Mouse (Mus musculus): ENCODE measurements around the gene Aldh18a1. TPM values are rescaled to one million over a fixed set of nuclear protein-coding genes. Genes with fewer than 3 reads are reported as not detected.
A peak's percentile ranks its signal among the peaks of the same experiment; 100 is the strongest.

The Aldh18a1 gene
- polyA plus RNA-seq, 1 experiment, result 25.3 TPM

DNA sequence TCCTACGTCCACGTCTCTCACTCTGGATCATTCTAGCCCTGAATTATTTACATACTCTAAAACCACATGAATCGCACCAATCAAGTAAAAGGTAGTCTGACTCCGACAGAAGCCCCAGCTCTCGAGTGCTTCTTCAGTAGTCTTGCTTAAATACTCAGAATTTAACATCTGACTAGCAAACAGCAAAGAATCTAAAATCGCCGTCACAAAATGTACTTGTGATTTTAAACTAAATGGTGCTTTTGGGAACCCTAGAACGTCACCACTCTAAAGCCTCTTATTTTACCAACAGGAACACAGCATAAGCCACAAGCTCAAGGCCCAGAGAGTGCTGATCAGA lies 77.2 kb downstream of the Aldh18a1 start:
- H3K27ac ChIP-seq (ENCODE audit: insufficient read depth, low read length), result 0 out of 2 replicates have a peak overlapping the region, but pooled peaks have one; percentile 23
- 62% methylated on average over 8 of the region's 8 CpGs for WGBS

DNA sequence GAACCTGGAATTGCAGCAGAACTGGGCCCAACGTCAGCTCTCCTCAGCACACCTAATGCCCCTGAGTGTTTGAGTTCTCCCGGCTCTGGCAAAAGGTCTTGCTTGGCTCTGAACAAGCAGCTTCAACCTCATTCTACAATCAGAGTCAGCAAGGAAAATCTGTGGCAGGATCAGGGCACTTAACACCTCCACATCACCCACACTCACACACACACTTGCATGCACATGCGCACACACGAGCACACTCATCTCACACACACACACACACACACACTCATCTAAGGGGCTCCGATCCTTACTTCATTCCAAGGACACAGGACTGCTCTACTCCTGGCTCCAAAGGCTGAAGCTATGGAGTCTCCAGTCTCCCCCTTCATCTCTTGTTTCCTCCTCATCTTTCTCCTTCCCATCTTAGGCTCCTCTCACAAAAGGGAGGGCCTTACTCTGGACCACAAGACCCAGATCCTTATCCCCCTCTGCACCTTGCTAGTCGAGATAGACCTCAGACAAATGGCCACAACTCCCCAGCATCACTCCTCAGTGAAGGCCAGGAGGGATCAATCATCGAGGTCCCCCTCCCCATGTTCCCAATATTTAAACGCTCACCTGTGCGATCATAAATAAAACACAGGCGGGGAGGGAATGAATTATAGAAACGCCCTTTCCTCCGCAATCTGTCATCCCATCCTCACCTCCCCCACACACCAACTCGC lies 77.7 kb downstream of the Aldh18a1 start:
- TF ChIP-seq CTCF (IDR thresholded peaks at IDR 0.05; ENCODE audit: borderline replicate concordance, insufficient read depth, low read depth, low read length) (no peak), POLR2A (IDR thresholded peaks at IDR 0.05; ENCODE audit: borderline replicate concordance, insufficient read depth, low read length) (no peak)
- 52% methylated on average over 13 of the region's 13 CpGs for WGBS

More for the DNA sequence above, 77.2 kb downstream of the Aldh18a1 start:
- Histone ChIP-seq H3K4me3 (replicated peaks; ENCODE audit: insufficient read depth, low read depth, low read length) (peak overlapping the region; percentile 13), H3K27me3 (ENCODE audit: control insufficient read depth, insufficient read depth, low read length) (no peaks in the 10 kb centered on the region), H3K4me1 (ENCODE audit: control insufficient read depth, insufficient read depth, low read length) (peaks cover 11% of the 10 kb centered on the region)
- no peak for TF ChIP-seq POLR2A (IDR thresholded peaks at IDR 0.05; ENCODE audit: borderline replicate concordance, insufficient read depth, low read length)
- TF ChIP-seq CTCF (IDR thresholded peaks at IDR 0.05; ENCODE audit: borderline replicate concordance, insufficient read depth, low read depth, low read length), result no peak
- DNase-seq, result no peak

DNA sequence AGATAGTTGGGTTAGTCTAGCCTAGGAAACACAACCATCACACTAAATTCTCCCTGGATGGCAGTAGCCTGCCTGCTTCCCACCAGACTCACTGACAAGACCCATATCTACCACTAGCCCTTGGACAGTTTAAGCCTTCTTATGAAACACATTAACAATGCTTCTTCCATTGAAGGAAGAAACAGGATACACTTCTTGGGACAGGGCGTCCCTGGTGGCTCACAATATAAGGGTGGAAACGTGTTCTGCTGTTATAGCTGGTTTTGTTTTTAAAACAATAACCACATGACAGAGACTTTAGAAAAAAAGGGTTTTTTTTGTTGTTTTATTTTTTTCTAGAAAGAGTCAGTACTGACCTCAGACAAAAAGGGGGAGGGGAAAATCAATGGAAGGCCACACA lies 79.0 kb downstream of the Aldh18a1 start:
- DNase-seq, result no peak
- Histone ChIP-seq H3K4me3 (replicated peaks; ENCODE audit: insufficient read depth, low read depth, low read length) (no peak overlapping the region), H3K27ac (ENCODE audit: insufficient read depth, low read length) (0 out of 2 replicates have a peak overlapping the region, but pooled peaks have one; percentile 23), H3K27me3 (ENCODE audit: control insufficient read depth, insufficient read depth, low read length) (no peaks in the 10 kb centered on the region), H3K4me1 (ENCODE audit: control insufficient read depth, insufficient read depth, low read length) (peaks cover 11% of the 10 kb centered on the region)
- TF ChIP-seq CTCF (IDR thresholded peaks at IDR 0.05; ENCODE audit: borderline replicate concordance, insufficient read depth, low read depth, low read length), result no peak
- TF ChIP-seq POLR2A (IDR thresholded peaks at IDR 0.05; ENCODE audit: borderline replicate concordance, insufficient read depth, low read length), result no peak
- WGBS, result 89% methylated on average over 2 of the region's 2 CpGs

More for the DNA sequence above, 77.7 kb downstream of the Aldh18a1 start:
- Histone ChIP-seq H3K27ac (ENCODE audit: insufficient read depth, low read length) (0 out of 2 replicates have a peak overlapping the region, but pooled peaks have one; percentile 23), H3K4me3 (replicated peaks; ENCODE audit: insufficient read depth, low read depth, low read length) (peak overlapping the region; percentile 38), H3K4me1 (ENCODE audit: control insufficient read depth, insufficient read depth, low read length) (peaks cover 11% of the 10 kb centered on the region), H3K27me3 (ENCODE audit: control insufficient read depth, insufficient read depth, low read length) (no peaks in the 10 kb centered on the region)
- peak in 1 of 2 experiments; percentile 21 for DNase-seq

GRCm38 (mm10) chr19:40508851-40509250 lies 79.4 kb downstream of the Aldh18a1 start:
- TF ChIP-seq POLR2A (IDR thresholded peaks at IDR 0.05; ENCODE audit: borderline replicate concordance, insufficient read depth, low read length) (no peak), CTCF (IDR thresholded peaks at IDR 0.05; ENCODE audit: borderline replicate concordance, insufficient read depth, low read depth, low read length) (no peak)
- H3K4me1 ChIP-seq (ENCODE audit: control insufficient read depth, insufficient read depth, low read length), result peaks cover 11% of the 10 kb centered on the region
- no peak for DNase-seq
- no peaks in the 10 kb centered on the region for H3K27me3 ChIP-seq (ENCODE audit: control insufficient read depth, insufficient read depth, low read length)
- H3K27ac ChIP-seq (ENCODE audit: insufficient read depth, low read length), result 0 out of 2 replicates have a peak overlapping the region, but pooled peaks have one; percentile 23
- no peak overlapping the region for H3K4me3 ChIP-seq (replicated peaks; ENCODE audit: insufficient read depth, low read depth, low read length)
- 38% methylated on average over 2 of the region's 2 CpGs for WGBS

- H3K4me3 ChIP-seq (replicated peaks; ENCODE audit: insufficient read depth, low read depth, low read length), result no peak overlapping the region
- 63% methylated on average over 3 of the region's 3 CpGs for WGBS
- no peak for TF ChIP-seq POLR2A (IDR thresholded peaks at IDR 0.05; ENCODE audit: borderline replicate concordance, insufficient read depth, low read length)
- no peak for TF ChIP-seq CTCF (IDR thresholded peaks at IDR 0.05; ENCODE audit: borderline replicate concordance, insufficient read depth, low read depth, low read length)
Observed at GRCm38 (mm10) chr19:40506965-40507364, 81.3 kb downstream of the Aldh18a1 start.

DNA sequence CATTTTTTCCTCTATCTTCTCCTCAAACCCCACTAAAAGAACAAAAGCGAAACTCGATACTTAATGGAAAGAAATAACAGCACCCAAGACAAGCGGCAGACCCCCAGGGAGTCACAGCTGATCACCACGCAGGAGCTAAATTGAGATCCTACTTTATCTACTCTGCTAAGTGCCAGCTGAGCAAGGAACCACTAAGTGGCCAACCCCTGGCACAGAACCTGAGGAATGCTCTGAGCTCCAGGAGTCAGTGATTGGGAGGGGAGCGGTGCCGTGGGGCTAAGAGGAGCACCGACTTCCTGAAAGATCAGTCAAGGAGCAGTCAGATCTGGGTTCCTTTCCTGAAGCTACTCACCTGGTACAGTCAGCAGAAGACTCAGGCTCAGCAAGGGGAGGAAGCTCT lies 83.9 kb downstream of the Aldh18a1 start:
- Histone ChIP-seq H3K27ac (ENCODE audit: insufficient read depth, low read length) (no peak overlapping the region), H3K4me1 (ENCODE audit: control insufficient read depth, insufficient read depth, low read length) (peaks cover 6% of the 10 kb centered on the region; the same call in 1 of the 2 replicates), H3K4me3 (replicated peaks; ENCODE audit: insufficient read depth, low read depth, low read length) (no peak overlapping the region), H3K27me3 (ENCODE audit: control insufficient read depth, insufficient read depth, low read length) (no peaks in the 10 kb centered on the region)
- TF ChIP-seq CTCF (IDR thresholded peaks at IDR 0.05; ENCODE audit: borderline replicate concordance, insufficient read depth, low read depth, low read length) (no peak), POLR2A (IDR thresholded peaks at IDR 0.05; ENCODE audit: borderline replicate concordance, insufficient read depth, low read length) (no peak)
- WGBS, result 82% methylated on average over 7 of the region's 7 CpGs
- no peak for DNase-seq

More at GRCm38 (mm10) chr19:40506965-40507364, 81.3 kb downstream of the Aldh18a1 start:
- Histone ChIP-seq H3K27me3 (ENCODE audit: control insufficient read depth, insufficient read depth, low read length) (no peaks in the 10 kb centered on the region), H3K4me1 (ENCODE audit: control insufficient read depth, insufficient read depth, low read length) (peaks cover 11% of the 10 kb centered on the region), H3K27ac (ENCODE audit: insufficient read depth, low read length) (no peak overlapping the region)
- DNase-seq, result no peak

Other genes with a start within 250 kb of the Aldh18a1 start
- gene Sorbs1, start 74.7 kb downstream of the Aldh18a1 start, polyA plus RNA-seq (2012; rRNA removed), result 79.3 and 92.5 TPM in 2 replicates
- 16.4 and 18.9 TPM in 2 replicates for gene Tctn3, start 23.8 kb upstream of the Aldh18a1 start, polyA plus RNA-seq (2012; rRNA removed)
- gene Entpd1, start 23.9 kb upstream of the Aldh18a1 start, polyA plus RNA-seq (2012; rRNA removed), result 7.5 and 12.0 TPM in 2 replicates
- 0.07 TPM in 1 of 2 replicates, not detected in the other for gene Cc2d2b, start 160.3 kb upstream of the Aldh18a1 start, polyA plus RNA-seq (2012; rRNA removed)
- gene Ccnj, start 242.8 kb upstream of the Aldh18a1 start, polyA plus RNA-seq (2012; rRNA removed), result 8.4 and 8.7 TPM in 2 replicates

Data from cerebellum, adult 2 months (tissue).